Mouse (Mus musculus) liver, embryonic 11.5 days (tissue): Measurements from ENCODE around the gene Ehd4. TPM values are rescaled to one million over a fixed set of nuclear protein-coding genes. Genes with fewer than 3 reads are reported as not detected.

Experiments
- ATAC-seq: fragments of 200-750 bp; cut with Nextera tagmentation; replicated peaks from 2 replicates; pipeline ENCODE4 v1.8.0; 2017; ENCODE audit warnings: moderate number of reproducible peaks, mild to moderate bottlenecking, moderate TSS enrichment, moderate library complexity; ENCODE audit not compliant: low FRiP score
- DNase-seq: peaks from one replicate; pipeline ENCODE4 v3.0.0-alpha.2; 2017; ENCODE audit warnings: low spot score
- H3K27ac ChIP-seq: fragments of 300-500 bp; sonication (generic); 2 replicates; pipeline ENCODE4 v1.5.1; 2014; ENCODE audit warnings: mild to moderate bottlenecking, low read depth, low read length, control low read depth
- H3K27me3 ChIP-seq: fragments of 300-500 bp; sonication (generic); replicated peaks from 2 replicates; pipeline ENCODE4 v1.6.1; 2014; ENCODE audit warnings: low read length, mixed read lengths; ENCODE audit not compliant: control insufficient read depth, insufficient read depth
- H3K36me3 ChIP-seq: fragments of 300-500 bp; sonication (generic); 2 replicates; pipeline ENCODE4 v1.6.1; 2014; ENCODE audit warnings: mild to moderate bottlenecking, low read length, moderate library complexity, mixed read lengths; ENCODE audit not compliant: control insufficient read depth, insufficient read depth
- H3K4me1 ChIP-seq: fragments of 300-500 bp; sonication (generic); replicated peaks from 2 replicates; pipeline ENCODE4 v1.6.1; 2014; ENCODE audit warnings: low read length, mixed read lengths; ENCODE audit not compliant: control insufficient read depth, insufficient read depth
- H3K4me2 ChIP-seq: fragments of 300-500 bp; sonication (generic); 2 replicates; pipeline ENCODE4 v1.6.1; 2014; ENCODE audit warnings: mild to moderate bottlenecking, control low read depth, moderate library complexity
- H3K4me3 ChIP-seq: fragments of 300-500 bp; sonication (generic); 2 replicates; pipeline ENCODE4 v1.5.1; 2014; ENCODE audit warnings: low read depth, low read length, control low read depth
- H3K9ac ChIP-seq: fragments of 300-500 bp; sonication (generic); 2 replicates; pipeline ENCODE4 v1.6.1; 2014; ENCODE audit warnings: low read depth, low read length, control low read depth
- H3K9me3 ChIP-seq: fragments of 300-500 bp; sonication (generic); 2 replicates; pipeline ENCODE4 v1.6.1; 2016; ENCODE audit warnings: low read length, inconsistent platforms, mixed read lengths; ENCODE audit not compliant: control insufficient read depth
- WGBS: fragments of 180-500 bp; shearing (Covaris S2); extraction: QIAGEN DNeasy Blood & Tissue Kit; methylation state at CpG from one replicate; pipeline ENCODE4 v1.1.7; 2014; 5-methylcytosine and 5-hydroxymethylcytosine counted together
- polyA plus RNA-seq: library from polyadenylated mRNA; unstranded; fragments of >200 nt; fragmentation: Nextera tagmentation; extraction: Ambion mirVana; gene quantifications from 2 replicates; pipeline ENCODE4 v1.2.1, GENCODE M21; 2014

The Ehd4 gene
- polyA plus RNA-seq, 1 experiment from 2014 or later = 24.1 TPM

DNA sequence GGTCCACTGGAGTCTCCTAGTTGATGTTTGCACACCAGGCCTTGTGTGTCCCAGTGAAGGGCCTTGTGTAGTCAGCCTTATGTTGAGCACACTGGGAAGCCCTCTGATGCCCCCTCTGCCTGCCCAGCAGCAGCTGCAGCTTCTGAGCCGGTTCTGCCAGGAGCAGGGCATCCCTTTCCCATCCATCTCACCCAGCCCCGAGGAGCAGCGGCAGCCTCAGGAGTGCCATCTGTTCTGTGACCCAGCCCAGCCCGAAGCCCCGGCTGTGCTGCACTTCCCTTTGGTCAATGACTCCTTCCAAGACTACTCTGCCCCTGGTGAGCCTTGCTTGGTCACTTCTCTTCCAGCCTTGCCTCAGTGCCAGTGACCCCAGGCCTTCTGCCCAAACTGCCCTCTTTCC, 113.4 kb downstream of the Ehd4 start:
- peaks cover 2% of the 10 kb centered on the region; the same call in 1 of the 2 replicates for H3K4me1 ChIP-seq
- ATAC-seq (no peak), DNase-seq (no peak)
- peaks cover 13% of the 10 kb centered on the region for H3K36me3 ChIP-seq
- no peak overlapping the region for H3K4me2 ChIP-seq
- no peaks in the 10 kb centered on the region for H3K27me3 ChIP-seq
- H3K27ac ChIP-seq = no peak overlapping the region
- no peak overlapping the region for H3K9ac ChIP-seq
- no peak overlapping the region for H3K4me3 ChIP-seq
- H3K9me3 ChIP-seq = no peaks in the 10 kb centered on the region
- 91% methylated on average over 5 of the region's 5 CpGs for WGBS

Other genes starting within 250 kb of the Ehd4 start
- gene Mapkbp1, start 181.9 kb downstream of the Ehd4 start, polyA plus RNA-seq = 1.7 TPM in 2 replicates
- gene Jmjd7, start 127.1 kb downstream of the Ehd4 start, polyA plus RNA-seq = 13.5 and 16.3 TPM in 2 replicates
- gene Gm28042, start 127.1 kb downstream of the Ehd4 start, polyA plus RNA-seq = 1.1 and 1.9 TPM in 2 replicates
- 1.9 and 2.3 TPM in 2 replicates for gene Pla2g4b, start 121.2 kb downstream of the Ehd4 start, polyA plus RNA-seq
- gene Pla2g4e, start 90.7 kb upstream of the Ehd4 start, polyA plus RNA-seq = not detected in 2 replicates
- not detected in 2 replicates for gene Pla2g4d, start 134.6 kb upstream of the Ehd4 start, polyA plus RNA-seq
- 0.10 TPM in 1 of 2 replicates, not detected in the other for gene Pla2g4f, start 159.6 kb upstream of the Ehd4 start, polyA plus RNA-seq
- 15.5 and 19.8 TPM in 2 replicates for gene Vps39, start 198.5 kb upstream of the Ehd4 start, polyA plus RNA-seq
- 7.8 and 8.5 TPM in 2 replicates for gene Ganc, start 249.3 kb upstream of the Ehd4 start, polyA plus RNA-seq
- 7.1 and 9.2 TPM in 2 replicates for gene Tmem87a, start 249.5 kb upstream of the Ehd4 start, polyA plus RNA-seq